Mouse (Mus musculus) telencephalon, adult 2 months (tissue): Measurements from ENCODE around the gene D17Wsu92e.
A peak's percentile ranks its signal among the peaks of the same experiment; 100 is the strongest.

Source experiments
- DNase-seq: peaks from one replicate; pipeline ENCODE4 v3.0.0-alpha.2; 2011; ENCODE audit warnings: low read depth, low spot score

D17Wsu92e gene

DNA sequence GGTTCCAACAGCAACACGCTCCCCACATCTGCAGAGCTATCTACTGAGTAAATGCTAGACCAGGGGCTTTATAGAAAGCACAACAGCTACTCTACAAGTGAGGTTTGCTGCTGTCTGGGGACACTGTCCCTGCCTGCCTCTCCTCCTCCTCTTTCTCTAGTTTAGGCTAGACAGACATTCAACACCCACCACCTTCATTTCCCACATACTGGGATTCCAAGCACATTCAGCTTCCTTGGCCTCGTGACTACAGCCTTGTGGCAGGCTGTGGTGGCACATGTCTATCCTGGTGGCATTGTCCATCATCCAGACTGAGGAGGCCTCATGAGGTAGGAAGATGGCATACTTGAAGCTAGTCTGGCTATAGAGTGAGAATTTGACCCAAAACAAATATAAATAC lies 29.5 kb downstream of the D17Wsu92e start:
- no peak for DNase-seq

DNA sequence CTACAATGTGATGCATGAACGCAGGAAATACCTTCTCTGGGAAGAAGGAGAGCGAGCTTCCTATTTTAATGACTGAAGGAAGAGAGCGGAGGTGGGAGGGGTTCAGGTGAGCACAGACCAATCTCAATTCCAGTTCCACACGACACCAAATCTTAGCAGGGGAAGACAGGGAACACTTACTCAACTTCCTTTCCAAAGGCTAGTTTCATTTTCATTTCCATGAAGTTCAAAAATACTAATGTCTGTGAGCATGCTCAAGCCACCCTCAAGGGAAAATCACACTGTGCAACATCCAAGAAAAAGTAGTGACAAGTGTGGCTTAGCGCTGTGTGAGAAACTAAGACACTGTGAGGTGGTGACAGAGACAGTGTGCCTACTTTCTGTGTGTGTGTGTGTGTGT lies 30.4 kb downstream of the D17Wsu92e start:
- no peak for DNase-seq

DNA sequence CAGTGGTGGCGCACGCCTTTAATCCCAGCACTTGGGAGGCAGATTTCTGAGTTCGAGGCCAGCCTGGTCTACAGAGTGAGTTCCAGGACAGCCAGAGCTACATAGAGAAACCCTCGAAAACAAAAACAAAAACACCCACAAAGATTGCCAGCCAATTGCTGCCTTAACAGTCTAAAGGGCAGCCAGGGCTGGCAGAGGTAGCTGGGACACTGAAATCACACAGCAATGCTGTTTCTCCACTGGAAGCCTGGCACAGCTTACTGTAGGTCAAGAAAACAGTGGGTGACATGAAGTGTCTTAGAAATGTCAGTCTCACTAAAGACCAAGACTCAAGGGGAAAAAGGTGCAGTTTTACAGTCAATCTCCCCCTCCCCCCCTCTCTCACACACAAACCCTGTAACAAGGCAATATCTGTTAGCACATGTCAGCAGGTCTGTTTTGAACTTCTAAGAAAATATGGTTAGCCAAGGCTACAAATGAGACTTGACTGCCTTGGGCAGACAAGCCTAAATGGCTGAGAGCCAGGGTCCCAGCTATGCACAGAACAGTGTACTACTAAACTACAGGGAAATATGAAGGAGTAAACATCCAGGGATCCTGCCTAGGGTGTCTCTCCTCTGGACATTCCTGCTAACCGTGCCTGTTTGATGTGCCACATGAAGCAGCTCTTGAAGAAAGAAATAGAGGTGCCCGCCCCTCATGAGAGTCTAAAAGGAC lies 31.8 kb downstream of the D17Wsu92e start:
- DNase-seq: no peak

DNA sequence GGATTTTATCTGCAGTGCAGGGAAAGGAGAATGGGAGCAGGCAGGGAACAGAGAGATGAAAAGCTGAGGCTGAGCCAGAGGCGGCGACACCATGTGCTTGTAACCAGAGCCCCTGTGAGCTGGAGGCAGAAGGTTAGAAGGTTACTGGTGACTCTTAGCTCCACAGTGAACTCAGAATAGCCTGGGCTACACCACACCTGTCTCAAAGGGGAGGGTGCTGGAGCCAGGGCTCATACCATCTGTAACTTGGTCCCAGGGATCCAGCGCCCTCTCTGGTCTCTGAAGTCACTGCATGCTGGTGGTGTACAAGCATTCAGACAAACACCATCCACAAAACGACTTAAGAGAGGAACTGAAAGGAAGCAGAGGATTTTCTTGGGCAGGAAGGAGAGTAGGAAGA lies 36.9 kb downstream of the D17Wsu92e start:
- DNase-seq: no peak

DNA sequence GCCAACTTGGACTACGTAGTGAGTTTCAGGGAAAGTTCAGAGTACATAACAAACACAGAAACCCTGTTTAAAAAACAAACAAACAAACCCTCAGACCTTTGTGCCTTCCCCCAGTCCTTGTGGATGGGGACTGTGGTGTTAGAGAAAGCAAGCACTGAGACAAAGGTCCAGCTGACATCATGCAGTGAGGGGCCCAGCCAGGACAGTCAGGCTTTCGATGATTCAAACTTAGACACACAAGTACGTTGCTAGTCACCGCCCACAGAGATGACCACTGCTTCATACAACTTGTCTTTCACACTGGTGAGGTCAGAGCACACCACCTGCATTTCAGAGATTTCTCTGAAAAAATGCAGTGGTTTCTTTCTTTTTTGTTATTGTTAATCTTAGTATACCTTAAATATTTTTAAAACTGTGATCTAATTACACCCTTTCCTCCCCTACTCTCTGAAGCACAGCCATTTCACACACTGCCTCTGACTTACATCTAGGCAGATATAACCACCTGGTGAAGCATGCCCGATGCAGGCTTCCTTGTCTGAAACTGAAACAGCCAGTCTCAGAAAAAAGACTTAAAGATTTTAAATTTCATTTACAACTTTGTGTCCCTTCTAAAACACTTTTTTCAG lies 39.3 kb downstream of the D17Wsu92e start:
- DNase-seq: no peak

DNA sequence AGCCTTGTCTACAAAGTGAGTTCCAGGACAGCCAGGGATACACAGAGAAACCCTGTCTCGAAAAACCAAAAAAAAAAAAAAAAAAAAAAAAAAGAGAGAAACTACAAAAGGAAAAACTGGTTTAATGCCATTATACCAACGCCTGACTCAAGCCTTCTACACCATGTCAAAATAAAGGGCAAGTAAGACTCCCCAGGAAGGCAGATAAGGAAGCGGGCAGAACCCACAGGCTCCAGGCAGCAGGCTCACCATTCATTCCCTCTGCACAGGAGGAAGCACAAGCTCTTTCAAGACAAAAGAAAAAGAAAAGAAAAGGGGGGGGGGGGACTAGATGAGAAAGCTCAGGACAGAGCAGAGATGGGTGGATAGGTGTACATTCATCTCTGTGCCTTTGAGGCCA lies 40.7 kb downstream of the D17Wsu92e start:
- DNase-seq: no peak

DNA sequence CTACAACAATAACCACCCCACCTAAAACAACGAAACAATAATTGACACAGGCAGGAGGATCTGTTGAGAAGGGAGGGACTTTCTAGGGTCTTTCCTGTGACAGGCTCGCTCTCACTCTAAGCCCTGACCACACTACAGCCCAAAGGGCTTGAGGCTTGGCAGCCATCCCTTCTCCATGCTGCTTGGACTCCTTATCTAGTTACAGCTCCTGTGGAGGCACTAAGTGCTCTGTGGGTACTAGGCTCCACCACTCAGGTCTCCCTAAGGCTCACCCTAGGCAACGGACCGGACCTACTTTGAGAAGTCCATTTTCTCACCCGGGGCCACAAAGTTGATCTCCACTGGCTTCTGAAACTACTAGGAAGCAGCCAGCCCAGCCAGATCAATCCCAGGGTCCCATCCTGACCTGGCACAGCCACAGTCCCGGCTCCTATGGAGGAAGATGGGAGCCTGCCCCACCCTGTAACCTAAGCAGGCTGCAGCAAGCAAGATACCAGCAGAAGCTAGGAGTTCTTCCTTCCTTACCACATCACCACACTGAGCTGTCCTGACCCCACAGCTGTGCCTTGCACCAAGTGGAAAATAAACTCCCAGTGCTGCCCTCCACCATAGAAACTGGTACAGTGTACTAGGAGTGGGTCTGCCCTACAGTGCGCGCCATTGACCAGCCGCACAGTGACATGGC lies 41.6 kb downstream of the D17Wsu92e start:
- no peak for DNase-seq

DNA sequence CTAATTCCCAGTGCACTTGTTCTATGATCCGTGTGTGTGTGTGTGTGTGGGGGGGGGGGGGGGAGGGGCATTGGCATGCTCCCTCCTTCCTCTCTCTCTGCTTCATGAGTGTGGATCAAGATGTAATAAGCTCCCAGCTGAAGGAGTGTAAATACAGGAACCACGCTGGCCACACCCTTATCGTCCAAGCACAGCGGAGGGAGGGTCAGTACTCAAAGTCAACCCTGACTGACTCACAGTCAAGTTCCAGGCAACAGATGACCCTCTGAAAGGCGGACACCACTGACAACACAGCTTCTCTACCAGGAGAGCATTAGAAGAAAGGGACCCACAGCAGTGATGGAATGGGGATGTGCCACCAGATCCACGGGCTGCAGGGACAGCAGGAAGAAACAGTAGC lies 42.6 kb downstream of the D17Wsu92e start:
- no peak for DNase-seq

DNA sequence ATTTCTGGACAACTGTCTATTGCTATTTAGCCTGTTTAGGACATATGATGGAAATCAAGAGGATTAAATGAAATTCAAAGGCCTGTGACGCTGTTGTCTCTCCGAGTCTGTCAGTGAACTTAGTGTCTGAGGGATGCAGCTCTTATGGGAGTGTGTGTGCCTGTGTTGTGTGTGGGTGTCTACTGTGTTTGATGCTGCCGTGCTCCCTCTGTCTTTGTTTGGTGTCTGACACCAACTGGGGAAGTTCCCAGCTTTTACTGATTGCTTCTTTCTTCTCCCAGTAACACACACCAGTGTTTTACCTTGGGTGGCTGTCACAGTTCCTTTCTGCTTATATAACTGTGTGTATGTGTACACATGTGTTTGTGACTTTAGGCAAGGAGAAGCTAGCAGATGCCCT lies 46.2 kb downstream of the D17Wsu92e start:
- DNase-seq: no peak

DNA sequence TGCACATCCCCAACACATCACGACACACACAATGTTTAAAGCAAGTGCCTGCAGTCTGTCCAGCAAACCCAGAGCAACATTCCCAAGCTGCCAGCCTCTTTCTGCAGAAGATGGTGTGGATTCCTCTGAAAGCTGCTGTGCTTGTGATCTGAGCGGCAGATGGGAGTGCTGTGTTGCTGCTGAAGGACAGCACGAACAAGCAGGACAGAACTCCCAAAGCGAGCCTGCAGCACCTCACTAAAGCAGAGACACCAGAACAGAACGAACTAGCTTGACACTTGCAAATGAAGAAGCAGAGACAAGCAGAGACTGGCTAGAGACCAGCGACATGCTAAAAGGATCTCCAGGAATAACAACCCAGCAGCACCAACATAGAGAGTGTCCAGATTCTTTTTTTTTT lies 48.8 kb downstream of the D17Wsu92e start:
- DNase-seq: no peak

DNA sequence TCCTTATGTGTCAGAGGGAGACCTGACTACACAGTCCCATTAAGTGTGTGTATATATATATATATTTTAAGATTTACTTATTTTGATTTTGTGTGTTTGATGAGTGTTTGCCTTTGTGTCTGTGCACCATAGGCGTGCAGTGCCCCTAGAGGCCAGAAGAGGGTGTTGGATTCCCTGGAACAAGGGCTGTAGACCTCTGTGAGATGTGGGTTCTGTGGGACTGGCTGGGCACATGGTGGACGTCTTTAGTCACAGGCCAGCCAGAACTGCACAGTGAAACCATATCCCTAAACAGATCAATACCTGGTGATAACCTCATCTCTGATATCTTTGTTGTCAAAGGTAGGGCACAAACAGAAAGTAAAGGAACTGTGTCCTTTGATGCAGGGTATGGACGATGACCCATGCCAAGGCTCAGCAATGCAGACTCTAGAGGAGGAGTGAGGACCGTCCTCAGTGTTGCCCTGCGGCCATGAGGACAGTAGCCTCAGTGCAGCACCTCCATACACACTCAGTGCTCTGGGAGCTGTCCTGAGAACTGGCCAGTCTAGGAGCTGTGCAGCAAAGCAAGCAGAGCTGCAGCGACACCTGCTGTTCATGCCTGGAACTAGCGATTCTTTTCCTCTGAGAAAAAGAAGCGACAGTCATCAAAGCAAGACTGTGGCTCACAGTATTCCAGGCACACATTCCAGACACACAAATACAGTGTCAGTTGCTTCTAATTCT lies 51.5 kb downstream of the D17Wsu92e start:
- DNase-seq: no peak

DNA sequence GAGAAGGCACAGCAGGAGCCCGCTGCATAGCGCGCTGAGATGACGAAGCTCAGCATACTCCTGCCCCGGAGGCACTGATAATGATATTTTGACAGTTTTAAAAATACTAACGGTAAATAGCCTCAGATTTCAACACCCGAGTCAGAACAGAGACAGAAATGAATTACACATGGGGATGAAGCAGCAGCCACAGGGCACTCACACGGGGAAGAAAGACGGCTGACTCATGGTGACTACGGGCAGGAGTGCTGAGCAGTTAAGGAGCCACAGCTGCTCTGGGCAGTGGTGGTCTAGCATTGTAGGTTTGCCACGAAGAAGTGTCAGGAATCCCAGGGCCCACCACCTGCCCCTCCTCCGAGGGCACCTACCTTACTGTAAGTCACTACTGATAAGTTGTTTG lies 52.9 kb downstream of the D17Wsu92e start:
- no peak for DNase-seq

DNA sequence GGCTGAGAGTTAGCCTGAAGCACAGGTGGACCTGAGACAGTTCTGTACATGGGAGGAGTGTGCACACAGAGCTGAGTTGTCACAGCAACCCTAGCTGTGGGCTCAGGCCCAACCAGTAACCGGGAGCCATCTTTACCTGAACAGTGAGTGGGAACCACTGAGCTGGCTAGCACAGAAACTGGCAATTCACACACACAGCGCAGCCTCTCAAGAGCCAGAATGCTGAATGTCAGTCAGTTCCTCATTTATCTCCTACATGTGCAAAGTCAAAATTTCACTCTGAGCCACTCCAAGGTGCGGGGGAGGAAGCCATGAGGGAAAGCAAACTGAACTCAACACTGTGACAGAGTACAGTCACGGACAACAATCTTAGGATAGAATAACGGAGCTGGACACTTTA lies 53.3 kb downstream of the D17Wsu92e start:
- peak; percentile 58 for DNase-seq

DNA sequence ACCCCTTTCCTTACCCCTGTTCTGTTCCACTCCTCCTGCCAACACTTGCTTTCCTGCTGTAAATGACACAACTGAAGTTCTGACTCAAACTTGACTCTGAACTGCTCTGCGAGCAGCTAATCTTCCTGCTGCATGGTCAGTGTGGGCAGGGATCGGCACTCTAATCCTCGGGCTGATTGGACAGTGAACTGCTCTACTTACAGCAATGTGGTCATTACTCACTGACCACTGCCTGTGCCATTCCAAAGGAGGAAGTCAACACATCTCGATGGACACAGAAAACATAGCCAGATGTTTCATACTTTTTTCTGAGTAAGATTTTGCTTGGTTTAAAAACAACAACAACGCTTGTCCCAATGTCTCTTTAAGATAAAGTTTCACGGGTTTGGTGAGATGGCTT lies 55.4 kb downstream of the D17Wsu92e start:
- no peak for DNase-seq

DNA sequence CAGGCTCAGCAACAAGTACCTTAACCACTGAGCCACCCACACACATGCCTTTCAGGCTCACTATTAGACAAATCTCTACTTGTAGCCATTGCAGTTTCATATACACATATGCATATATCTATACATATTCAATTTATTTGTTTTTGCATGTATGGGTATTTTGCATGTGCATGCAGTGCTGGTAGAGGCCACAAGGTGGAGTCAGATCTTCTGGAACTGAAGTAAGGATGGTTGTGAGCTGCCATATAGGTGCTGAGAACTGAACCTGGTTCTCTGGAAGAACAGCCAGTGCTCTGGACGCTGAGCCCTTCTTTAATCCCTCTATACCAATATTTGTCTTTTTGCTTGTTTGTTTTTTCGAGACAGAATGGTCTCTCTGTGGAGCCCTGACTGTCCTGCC lies 56.0 kb downstream of the D17Wsu92e start:
- DNase-seq: no peak

DNA sequence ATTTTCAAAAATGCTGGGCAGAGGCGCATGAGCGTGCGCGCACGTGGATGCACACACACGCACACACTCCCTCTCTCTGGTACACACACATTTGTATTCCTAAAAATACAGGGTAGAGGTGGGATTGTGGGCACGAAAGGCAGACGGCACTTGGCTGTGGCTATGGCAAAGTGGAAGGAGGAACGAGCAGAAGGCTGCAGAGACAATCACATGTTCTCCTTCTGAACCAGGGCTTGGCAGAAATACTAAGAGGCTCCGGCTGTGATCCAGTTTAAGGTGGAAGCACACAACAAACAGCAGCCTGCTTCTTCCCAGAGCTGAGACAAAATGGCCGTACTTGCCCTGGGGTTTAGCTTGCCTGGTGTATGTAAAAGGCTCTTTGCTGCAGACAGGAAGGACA lies 57.6 kb downstream of the D17Wsu92e start:
- DNase-seq: peak; percentile 82

DNA sequence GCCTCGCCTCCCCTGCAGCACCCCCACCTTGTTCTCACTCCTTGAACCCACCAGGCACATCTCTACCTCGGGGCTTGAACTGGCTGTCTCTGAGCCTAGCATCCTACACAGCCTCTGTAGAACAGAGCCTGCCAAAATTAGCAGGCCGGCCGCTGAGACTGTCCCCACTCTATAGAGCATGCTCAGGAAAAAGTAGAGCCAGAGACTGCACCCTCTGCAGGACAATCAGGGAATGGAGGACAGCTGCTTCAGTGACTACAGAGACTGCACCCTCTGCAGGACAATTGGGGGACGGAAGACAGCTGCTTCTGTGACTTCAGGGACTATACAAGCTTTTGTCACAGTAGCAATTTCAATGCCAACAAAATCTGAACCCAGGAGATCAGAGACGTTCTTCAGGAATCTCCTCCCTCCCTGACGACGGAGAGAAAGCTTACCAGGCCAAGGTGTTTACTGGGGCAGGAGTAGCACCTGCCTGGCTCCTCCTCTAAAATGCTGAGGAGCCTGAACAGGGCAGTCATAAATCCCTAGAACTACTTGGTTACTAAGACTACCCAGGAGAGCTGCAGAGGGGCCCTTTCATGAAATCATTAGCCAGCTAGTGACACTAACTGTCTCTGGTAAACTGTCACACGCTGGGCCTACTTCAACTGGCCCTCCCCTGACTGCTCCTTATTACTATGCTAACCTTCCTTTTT lies 58.7 kb downstream of the D17Wsu92e start:
- peak; percentile 92 for DNase-seq

DNA sequence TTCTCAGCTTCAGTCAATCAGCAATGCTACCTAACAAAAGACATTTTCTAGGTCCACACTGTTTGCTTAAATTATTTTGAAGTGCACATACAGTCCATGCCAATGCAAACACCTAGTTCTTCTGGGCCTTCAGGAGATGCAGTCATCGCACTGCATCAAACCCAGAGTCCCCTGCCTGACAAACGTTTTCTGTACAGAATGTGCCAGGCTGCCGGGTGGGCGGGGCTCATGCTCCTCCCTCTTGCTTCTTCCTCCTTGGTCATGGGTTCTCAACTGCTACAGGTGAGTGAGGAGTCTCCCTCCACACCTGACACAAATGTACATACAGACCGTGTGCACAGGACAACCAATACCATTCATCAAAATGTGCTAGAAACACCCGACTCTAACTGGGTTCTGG lies 60.3 kb downstream of the D17Wsu92e start:
- no peak for DNase-seq

DNA sequence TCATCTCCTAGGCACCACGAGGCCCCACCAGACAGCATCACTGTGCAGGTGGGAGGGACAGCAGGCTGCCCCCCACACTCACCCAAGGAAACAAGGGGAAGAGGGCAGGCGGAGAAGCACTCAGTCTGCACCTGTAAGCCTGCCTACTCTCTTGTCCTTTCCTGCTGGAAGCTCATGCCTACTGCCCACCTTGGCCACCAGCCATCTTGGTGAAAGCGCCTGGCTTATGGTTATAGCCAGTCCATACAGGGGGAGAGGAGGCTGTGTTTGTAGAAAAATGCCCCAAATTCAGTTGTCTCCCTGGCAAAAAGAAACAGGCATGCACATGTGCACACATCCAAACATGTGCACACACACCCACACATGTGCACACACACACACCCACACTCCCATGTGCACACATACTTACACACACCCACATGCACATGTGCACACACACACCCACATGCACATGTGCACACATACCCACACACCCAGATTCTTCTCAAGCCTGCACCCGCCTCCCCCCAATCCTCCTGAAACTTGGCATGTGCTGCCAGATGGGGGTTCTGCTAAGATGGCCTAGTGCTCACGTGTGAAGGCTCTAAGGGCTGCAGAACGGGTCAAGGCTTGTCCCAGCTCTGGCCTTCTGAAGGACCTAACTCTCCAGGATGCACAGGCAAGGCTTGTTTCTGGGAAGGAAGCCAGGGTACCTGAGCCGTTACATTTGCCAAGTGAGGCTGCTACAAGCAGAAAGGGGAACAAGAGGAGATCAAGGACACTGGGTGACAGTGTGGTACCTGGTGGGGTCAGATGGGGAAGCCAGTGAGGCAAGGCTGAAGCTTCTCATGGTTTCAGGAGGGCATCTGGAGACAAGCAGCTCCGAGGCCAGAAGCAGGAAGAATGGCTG lies 68.9 kb downstream of the D17Wsu92e start:
- DNase-seq: no peak

DNA sequence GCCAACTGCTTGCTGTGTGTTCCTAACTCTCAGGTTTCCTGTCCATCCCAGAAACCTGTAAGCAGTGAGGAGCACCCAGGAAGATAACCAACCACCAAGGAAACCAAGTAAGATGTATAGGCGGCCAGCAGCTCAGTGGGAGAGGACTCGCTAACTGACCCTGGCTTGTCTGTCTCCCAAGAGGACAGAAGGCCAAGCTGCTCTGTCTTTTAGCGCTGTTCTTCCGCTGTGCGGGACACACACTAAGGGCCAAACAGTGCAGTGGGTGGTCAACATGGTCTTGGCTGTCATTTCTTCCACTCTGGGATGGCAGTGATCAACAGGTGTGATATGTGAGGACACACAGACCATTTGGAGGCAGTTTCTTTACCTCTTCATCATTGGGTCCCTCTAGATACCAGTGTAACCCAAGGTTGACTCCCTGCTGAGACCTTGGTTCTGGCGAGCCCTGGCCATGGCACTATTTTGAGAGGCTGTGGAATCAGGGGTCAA lies 70.0 kb downstream of the D17Wsu92e start:
- DNase-seq: no peak

DNA sequence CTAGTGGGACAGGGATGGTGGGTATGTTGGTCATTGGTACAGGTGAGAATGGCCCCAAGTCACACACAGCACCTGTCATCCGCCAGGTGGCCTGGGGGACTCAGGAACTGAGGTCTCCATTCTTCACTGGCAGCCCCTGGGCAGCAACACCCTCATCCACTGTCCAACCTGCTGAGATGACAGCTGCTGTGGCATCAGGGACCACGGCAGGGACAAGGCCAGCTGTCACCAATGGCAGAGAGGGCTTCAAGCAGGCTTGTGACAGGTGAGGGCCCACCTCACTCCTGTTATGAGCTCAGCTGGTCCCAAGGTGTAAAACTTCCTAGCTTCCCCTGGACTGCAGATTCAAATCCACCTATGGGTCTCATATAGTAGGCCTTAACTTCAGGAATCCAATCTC lies 72.3 kb downstream of the D17Wsu92e start:
- DNase-seq: no peak
